Mouse (Mus musculus): Measurements from ENCODE around the gene Dock4.

The Dock4 gene

DNA sequence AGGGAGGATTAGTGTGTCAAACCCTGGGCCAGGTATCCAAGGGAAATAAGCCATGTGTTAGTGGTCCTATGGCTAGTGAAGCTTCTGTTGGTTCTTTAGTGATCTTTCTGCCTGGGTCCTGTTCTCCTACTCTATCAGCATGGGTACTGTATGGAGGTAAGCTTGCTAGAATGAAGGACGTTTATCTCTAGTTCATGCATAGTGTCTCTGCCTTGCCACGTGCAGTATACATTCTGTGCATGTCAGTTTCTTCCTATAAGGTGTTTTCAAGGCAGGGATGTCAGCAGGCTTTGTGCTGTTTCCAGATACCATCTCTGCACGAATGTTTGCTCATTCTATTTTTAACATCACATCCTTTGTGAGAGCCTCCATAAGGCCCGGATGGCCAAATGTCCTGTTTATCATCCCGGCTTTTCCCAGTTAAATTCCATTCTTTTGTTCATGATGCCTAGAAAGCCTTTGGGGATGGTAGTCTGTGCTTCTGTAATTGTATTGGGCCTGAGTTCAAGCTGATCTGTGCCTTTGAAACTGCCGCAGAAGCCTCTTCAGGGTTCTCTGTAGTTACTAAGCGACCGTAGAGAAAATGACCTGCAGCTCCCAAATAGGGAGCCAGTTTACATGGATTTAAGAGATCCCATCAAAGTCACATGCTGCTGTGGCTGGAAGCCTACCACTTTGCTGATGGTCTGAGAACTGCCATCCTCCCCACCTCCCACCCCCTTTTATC, 66.1 kb downstream of the Dock4 start:
- DNase-seq = peak in 1 of 2 experiments; percentile 5

DNA sequence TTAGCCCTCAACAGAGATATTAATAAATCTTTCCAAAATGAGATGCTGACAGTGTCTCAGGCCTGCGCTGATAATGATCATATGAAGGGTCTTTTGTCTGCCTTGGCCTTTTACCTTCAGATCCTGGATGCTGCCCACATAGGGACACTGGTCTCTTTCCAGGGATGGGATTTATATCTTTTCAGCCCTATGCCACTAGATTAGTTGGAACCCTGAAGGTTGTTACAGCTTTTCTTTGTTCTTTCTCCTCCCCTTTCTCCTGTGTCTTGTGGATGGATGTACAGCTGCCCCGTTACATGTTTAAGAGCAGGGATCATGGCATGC, 66.6 kb downstream of the Dock4 start:
- peak in 1 of 2 experiments; percentile 35 for DNase-seq

DNA sequence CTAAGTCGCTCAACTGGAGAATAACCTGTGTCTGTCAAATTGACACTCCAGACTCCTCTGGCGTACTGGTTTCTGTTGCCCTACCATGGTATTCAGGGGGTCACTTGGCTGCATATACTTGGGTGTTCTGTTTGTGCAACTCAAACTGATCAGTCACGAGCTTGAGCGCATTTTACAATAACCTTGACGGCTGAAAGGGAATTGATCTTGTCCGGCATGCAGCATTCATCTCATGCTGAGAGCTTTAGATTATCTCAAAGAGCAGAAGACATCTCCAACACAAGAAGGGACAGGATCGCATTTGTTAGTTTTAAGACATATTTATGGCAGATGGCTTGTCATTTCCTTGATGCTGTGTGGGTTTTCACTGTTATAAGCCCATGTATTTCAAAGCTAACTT, 67.2 kb downstream of the Dock4 start:
- DNase-seq = no peak

DNA sequence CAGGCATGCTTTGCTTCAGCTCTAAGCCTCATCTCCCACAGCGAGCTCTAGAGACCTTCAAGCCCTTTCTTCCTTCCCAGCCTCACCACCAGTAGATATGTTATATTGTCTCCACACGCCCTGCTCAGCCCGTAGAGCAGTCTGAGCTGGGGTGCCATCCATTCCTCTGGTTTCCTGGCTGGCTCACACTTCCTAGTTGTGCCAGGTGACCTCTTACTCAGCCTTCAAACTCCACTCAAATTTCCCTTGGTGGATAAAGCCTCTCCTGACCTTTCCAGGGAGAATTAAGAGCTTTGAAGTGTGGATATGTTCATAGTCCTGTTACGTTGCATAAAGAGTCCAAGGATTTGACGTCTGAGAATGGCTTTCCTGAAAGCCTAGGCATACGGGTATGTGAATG, 68.3 kb downstream of the Dock4 start:
- DNase-seq = no peak

DNA sequence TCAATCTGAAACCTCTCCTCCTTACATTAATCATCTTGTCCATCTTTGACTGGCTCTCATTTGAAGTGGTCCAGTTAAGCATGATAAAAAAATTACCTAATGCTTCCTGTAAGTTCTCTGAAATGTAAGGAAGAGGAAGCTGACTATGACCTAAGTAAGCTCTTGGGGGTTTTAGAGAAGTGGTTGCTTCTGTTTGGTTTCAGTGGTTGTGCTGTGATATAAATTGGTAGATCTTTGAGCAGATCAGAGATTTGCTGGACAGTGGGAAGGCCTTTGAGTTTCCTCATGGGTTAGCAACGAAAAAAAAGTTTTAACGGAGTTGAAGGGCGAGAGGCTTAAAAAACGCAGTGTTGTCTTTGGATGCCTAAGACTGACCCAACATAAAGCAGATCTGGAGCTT, 76.7 kb downstream of the Dock4 start:
- no peak for DNase-seq

DNA sequence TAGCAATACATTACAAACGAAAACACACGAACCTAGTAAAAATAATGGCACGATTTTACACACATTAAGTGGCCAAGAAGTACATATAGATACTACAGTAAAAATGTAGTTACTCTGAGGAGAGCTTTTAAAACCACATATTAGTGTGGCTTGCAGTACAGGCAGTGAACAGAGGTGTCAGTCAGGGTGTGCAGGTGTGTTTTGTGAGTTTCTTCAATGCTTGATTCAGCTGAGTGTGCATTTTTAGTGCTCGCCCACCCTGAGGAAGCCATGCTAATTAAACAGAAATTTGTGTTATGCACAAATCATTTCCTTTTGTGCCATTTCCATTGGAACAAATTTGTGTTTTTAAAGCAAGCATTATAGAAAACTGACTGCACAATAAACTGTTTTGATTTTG, 77.3 kb downstream of the Dock4 start:
- no peak for DNase-seq

DNA sequence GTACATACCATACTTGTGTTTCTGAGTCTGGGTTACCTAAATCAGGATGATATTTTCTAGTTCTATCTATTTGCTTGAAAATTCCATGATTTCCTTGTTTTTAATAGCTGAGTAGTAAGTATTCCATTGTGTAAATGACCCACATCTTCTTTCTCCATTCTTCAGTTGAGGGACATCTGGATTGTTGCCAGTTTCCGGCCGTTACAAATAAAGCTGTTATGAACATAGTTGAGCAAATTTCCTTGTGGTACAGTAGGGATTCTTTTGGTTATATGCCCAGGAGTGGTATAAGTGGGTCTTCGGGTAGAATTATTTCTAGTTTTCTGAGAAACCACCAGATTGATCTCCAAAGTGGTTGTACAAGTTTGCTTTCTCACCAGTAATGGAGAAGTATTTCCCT, 79.3 kb downstream of the Dock4 start:
- DNase-seq = no peak

DNA sequence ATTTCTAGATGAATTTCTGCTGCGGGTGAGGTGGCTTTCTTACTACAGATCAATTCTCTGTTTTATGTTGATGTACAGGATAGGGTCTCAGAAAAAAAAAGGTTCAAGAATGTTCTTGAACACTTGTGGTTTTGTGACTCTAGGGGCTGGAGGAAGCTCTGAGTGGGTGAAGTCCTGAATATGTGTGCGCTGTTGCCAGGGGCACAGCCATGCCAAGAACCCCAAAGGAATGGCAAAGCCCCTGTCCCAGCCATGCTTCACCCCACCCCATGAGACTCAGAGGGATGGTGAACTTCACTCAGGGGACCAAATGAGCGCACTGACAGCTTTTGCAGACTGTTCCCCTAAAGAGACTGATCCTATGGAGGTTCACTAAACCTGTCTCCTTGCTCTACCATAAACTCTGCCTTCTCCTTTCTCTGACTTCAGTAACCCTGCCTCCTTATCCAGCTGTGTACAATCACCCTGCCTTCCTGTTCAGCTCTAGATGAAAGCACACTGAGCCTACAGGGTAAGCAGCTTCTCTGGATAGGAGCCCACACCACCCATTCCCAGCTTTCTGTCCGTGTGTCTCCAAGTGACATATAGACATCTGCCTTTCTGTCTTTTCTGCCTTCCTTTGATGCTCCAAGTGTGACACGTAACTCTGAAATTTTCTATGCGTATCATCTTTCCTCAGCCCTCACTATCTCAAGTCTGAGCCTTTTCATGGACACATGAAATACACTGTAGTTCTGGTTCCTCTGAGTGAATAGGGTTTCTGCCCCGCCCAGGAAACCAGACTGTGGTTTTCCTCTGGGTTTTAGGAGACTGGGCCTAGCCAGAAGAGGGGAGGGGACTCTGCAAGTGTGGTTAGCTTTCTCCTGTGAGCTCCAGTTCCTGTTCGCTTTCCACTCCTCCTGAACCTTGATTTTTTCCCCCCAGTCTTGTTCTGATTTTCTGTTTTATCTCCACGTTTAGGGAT, 90.2 kb downstream of the Dock4 start:
- no peak for DNase-seq

DNA sequence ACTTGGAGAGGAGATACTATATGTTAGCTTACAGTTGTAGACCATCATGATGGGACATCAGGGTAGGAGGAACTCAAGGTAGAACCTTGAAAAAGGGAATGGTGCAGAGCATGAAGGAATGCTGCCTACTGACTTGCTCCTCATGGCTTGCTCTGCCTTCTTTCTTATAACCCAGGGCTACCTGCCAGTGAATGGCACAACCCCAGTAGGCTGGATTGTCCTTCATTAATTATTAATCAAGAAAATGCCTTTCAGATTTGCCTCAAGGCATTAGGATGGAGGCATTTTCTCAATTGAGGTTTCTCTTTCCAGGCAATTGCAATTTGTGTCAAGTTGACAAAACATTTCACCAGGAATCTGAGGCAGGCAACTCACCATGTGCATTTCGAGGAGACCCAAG, 92.1 kb downstream of the Dock4 start:
- no peak for DNase-seq

DNA sequence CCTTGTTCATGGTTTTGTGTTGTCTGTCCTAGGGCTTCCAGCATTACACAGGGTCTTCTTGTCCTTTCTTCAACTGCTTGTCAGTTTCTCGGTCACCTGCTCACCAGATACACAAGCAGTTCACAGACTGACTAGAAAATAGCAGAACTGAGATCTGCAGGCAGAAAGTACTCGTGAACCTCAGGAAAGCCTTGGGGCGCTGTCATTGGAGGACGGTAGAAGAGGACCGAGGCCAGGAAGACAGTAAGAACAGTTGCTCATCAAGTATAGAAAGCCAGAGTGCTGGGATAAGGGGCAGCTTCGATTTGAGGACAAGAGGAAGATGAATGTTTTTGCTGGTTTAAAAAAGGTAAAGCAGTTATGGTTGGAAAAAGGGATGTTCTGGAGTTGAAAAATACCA, 92.6 kb downstream of the Dock4 start:
- no peak for DNase-seq

DNA sequence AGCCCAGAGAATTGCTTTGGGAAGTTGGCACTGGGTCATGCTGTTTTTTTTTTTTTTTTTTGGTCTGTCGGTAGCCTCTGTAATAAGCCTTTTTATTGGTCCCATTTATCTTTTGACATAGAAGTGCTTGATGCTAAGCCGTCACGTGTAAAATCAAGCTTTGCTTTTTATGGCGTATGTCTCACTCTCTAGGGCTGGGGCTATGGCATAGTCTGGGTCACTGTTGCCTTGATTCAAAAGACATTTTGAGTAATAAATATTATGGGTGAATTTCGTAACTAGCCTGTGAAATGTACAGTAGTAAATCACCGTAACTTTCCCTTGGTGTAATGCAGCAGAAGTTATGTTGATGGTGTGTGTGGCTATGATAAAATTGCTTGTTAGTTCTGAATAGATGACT, 93.0 kb downstream of the Dock4 start:
- DNase-seq = no peak

DNA sequence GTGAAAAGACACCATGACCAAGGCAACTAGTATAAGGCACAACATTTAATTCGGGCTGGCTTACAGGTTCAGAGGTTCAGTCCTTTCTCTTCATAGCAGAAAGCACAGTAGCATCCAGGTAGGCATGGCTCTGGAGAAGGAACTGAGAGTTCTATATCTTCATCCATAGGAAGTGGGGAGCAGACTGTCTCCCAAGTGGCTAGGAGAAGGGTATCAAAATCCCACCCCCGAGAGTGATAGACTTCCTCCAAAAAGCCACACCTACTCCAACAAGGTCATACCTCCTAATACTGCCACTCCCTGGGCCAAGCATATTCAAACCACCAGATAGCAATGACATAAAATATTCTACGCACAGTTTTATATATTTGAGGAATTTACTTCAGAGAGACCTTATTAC, 98.5 kb downstream of the Dock4 start:
- no peak for DNase-seq

DNA sequence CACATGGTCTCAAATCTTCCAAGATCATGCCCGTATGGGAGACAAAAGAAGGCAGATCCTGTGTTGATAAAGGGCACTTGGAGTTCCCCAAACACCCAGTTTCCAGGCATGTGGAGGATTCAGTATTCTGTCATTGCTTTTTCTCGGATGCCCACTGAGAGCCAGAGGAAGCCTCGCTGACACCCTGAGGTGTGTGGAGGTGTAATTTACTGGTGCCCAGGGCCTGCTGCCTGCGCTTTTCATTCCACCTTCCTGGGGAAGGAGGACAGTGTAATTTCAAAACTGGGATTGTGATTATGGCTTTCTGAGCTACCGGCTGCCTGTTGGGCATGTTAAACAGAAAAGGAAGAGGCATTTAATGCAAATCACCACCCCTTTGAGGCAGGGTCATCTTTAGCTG, 101.1 kb downstream of the Dock4 start:
- no peak for DNase-seq

DNA sequence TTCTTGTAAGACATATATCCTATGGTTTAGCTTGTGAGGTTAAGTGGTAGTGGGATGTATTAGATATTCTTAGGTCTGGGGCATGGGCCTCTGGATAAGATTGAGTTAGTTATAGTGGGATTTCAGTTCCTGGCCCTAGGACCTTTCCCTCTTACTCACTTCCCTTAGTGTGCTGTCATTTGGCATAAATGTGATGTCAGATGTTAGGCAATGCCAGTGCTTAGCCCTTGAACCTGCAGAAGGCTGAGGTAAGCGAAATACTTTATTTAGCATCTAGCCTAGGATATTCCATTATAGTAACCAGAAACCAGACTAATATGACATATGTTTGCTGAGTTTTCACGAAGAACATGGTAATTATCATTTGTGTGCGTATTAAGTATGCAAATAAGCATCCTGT, 105.6 kb downstream of the Dock4 start:
- no peak for DNase-seq

DNA sequence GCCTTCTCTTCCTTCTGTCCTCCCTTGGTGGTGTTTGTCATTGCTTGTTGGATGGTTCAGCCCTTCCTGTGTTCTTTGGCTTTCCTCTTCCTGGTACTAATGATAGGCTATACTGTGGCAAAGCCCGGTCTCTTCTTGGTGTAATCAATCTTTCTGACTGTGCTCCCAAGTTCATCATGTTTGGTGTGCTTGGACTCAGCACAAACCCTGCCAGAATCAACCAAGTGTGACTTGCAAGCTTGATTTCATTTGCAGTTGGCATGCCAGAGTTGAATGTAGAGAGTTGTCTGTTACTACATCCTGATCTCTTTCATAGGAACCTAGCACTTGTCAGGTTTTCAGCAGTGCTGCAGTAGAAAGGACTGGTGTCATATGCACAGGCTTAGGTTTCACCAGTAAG, 106.4 kb downstream of the Dock4 start:
- DNase-seq = no peak

DNA sequence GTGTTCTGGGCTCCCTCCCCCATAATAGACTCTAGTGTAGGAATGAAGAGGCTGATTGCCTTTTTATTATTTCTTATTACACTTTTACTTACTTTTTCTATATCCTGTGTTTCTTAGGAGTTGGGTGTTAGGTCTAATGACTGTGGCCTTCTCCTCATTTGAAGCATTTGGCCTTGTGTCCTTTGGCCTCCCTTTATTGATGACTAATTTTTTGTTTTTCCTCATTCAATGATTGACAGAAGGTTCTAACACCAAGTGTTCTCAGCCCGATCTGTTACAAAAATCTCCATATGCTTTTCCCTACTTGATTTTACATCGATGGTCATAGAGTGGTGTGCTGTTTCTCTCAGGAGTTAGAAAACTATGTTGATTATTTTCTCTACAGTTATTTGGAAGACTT, 108.2 kb downstream of the Dock4 start:
- DNase-seq = no peak

DNA sequence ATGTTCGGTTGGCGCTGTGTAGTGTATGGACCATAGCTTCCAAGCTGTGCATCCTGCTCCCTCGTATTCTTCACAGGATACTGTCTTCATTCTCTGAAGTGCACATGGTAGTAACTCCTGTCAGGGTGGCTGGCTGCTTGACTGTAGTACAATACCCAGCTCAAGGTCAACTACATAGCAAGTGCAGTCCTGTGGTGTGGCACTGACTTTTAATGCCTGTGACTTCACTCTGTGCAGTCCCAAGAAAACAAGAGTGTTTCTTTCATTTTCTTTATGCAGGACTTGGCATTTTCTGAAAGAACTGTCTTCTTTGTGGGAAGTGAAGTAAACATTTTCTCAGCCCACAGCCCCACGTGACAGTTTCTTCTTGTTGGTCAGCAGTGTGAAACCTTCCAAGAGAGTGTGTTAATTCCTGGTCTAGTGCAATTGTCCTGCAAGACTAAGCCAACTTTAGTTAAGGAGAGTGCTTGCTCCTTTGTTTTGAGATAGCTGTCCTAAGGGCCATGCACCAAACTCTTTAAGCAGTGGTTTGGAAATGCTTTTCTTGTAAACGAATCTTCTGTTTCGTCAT, 109.3 kb downstream of the Dock4 start:
- DNase-seq = no peak

DNA sequence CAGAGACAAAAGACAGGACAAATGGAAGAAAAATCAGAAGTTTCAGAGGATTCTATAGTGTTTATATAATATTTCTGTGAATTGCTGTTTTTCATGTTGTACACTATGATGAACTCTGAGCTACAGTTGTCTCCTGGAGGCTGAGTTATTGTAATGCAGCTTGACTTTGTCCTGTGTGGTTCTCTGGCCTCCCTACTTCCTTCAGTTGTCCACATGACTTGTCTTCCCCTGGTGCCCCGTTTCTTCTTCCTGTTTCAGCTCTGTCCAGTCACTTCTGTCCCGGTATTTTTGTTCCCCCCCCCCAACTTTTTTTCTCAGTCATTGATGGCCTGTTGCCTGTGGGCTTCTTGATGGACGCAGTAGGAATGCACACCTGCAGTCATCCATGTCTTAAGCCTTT, 112.8 kb downstream of the Dock4 start:
- no peak for DNase-seq

DNA sequence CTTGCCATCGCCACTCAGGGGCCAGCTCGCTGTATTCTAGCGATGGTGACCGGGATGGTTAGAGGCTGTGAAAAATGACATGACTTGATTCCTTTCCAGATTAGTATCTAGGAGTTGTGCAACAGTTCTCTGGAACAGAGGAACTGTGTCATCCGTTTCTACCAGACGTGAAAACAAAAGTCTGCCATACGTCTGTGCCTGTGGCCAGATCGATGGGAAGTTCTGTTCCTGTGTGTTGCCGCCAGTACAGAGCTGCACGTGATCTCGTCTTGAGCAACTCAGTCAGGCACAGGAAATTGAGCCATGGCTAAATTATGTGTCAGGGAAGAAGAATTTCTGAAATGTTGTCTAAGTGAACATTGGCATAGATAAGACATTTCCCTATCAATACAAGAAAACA, 113.4 kb downstream of the Dock4 start:
- no peak for DNase-seq

DNA sequence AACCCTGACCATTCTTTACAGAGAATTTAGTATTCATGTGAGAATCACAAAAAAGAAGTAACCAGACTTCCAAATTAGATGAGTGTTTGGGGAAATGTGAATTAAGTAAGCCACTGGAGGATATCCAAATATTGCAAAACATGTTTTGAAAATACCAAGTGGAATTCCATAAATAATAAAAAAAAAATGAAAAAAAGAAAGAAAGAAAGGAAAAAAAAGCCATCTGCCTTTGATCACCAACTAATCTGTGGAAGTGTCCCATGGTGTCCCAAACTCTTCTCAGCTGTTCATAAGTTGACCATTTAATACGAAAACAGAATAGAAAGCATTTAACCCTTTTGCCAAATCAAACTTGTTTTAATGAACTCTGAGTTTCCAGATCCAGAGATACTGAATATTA, 118.0 kb downstream of the Dock4 start:
- no peak for DNase-seq

DNA sequence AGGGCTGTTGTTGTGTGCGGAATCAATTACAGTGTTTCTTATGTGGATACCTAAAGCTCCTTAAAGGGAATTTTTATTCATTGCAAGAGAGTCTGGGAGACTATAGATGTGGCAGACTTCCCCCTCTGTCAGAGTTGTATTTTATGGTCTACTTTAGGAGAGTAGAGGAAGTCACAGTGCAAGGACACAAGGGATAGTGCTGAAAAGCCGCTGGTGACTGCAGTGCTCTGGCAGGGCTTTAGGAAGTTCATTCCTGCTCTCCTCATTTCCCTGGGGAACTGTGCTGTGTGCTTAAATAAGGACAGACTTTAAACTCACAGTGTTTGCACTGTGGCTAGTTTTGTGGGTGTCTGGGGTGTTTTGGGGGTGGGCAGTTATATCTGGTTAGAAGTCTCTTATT, 118.5 kb downstream of the Dock4 start:
- no peak for DNase-seq

DNA sequence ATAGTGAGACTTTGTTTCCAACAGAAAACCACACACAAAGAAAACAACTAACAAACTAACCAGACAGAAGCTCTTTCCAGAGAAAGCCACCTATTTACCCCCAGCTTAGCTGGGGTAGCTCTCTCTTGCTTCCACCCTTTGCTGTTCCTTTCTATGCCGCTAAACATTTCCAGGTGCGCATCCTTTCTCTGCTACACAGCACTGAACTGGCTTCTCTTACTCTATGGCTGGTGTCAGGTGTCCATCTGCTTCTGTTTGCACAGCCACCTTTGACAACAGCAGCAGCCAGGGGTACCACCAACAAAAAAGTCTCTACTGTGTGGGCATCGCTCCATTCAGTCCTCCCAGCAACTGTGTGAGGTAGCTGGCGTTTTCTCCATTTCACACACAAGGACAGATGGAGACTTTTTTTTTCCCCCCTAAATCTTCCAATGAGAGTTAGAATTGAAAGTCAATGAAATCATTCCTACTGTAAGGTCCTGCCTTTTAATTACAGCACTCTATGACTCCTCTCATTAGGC, 122.7 kb downstream of the Dock4 start:
- DNase-seq = no peak

Measured in cerebellum, postnatal 10 days (tissue).